Mouse (Mus musculus) left cerebral cortex, postnatal 25 days (tissue): ENCODE data around the gene Abhd2. TPM values are rescaled to one million over a fixed set of nuclear protein-coding genes. Genes with fewer than 3 reads are reported as not detected.

Experiments used
- DNase-seq, 2 experiments: peaks; one replicate each; pipeline ENCODE4 v3.0.0; 2022; ENCODE audit warnings: low spot score in 2 of 2, mixed read lengths in 1 of 2
- intact Hi-C: fragments of 180-260 bp; cut with DNase I; formaldehyde crosslinking; loops from one replicate; pipeline ENCODE4 v1.15.1; 2025
- total RNA-seq, 2 experiments: library from RNA; stranded (reverse); gene quantifications; 2 replicates each; pipeline ENCODE4 v1.2.3; 2021

Abhd2 gene
- total RNA-seq, 2 experiments from 2014 or later = 103 to 120 TPM

- DNase-seq = peak; percentile 85 to 98
- intact Hi-C loops = loop anchor here (2.0 to 10.0 kb wide), 4 partner anchors 72 to 564 kb away; partner anchors contain the start of gene Aen
These were observed 85.6 kb downstream of the Abhd2 start for GRCm38 (mm10) chr7:79358350-79359182.

GRCm38 (mm10) chr7:79359183-79359435 is 86.1 kb downstream of the Abhd2 start:
- intact Hi-C loops = loop anchor here (2.0 to 10.0 kb wide), 4 partner anchors 72 to 564 kb away; partner anchors contain the start of gene Aen
- DNase-seq = peak in 1 of 2 experiments; percentile 68

- peak in 1 of 2 experiments; percentile 53 for DNase-seq
- intact Hi-C loops = no loop called here
These were observed 87.1 kb downstream of the Abhd2 start for GRCm38 (mm10) chr7:79360056-79360455.

- peak; percentile 50 to 75 for DNase-seq
- intact Hi-C loops = no loop called here
These were observed 89.2 kb downstream of the Abhd2 start for GRCm38 (mm10) chr7:79362208-79362607.

GRCm38 (mm10) chr7:79362830-79363229 is 89.8 kb downstream of the Abhd2 start:
- intact Hi-C loops = no loop called here
- DNase-seq = no peak

- intact Hi-C loops = no loop called here
- DNase-seq = peak in 1 of 2 experiments; percentile 65
These were observed 90.5 kb downstream of the Abhd2 start for GRCm38 (mm10) chr7:79363370-79364043.

- no peak for DNase-seq
- intact Hi-C loops = no loop called here
These were observed 95.7 kb downstream of the Abhd2 start for GRCm38 (mm10) chr7:79368664-79369063.

GRCm38 (mm10) chr7:79369416-79369815 is 96.4 kb downstream of the Abhd2 start:
- no peak for DNase-seq
- intact Hi-C loops = no loop called here

GRCm38 (mm10) chr7:79371321-79371879 is 98.4 kb downstream of the Abhd2 start:
- intact Hi-C loops = loop anchor here (2.0 to 5.0 kb wide), 2 partner anchors 101 to 223 kb away; no protein-coding TSS in a partner anchor
- DNase-seq = peak; percentile 71 to 81

GRCm38 (mm10) chr7:79374017-79374416 is 101.0 kb downstream of the Abhd2 start:
- no peak for DNase-seq
- intact Hi-C loops = loop anchor here (2.0 to 5.0 kb wide), 2 partner anchors 98 to 229 kb away; no protein-coding TSS in a partner anchor

- no peak for DNase-seq
- intact Hi-C loops = loop anchor here (2.0 kb wide), 1 partner anchor 227 kb away; no protein-coding TSS in a partner anchor
These were observed 102.6 kb downstream of the Abhd2 start for GRCm38 (mm10) chr7:79375594-79375993.

GRCm38 (mm10) chr7:79376516-79377275 is 103.7 kb downstream of the Abhd2 start:
- intact Hi-C loops = no loop called here
- DNase-seq = no peak

GRCm38 (mm10) chr7:79386422-79387133 is 113.6 kb downstream of the Abhd2 start, which contains the start of gene Rlbp1:
TSS of gene Rlbp1 (minus strand) at chr7:79387048.
- intact Hi-C loops = no loop called here
- DNase-seq = peak in 1 of 2 experiments; percentile 48

- intact Hi-C loops = no loop called here
- DNase-seq = no peak
These were observed 114.1 kb downstream of the Abhd2 start for GRCm38 (mm10) chr7:79387140-79387539.

GRCm38 (mm10) chr7:79387991-79388390 is 115.0 kb downstream of the Abhd2 start:
- intact Hi-C loops = no loop called here
- DNase-seq = no peak

- no peak for DNase-seq
- intact Hi-C loops = no loop called here
These were observed 115.7 kb downstream of the Abhd2 start for GRCm38 (mm10) chr7:79388671-79389206.

GRCm38 (mm10) chr7:79390141-79390708 is 117.2 kb downstream of the Abhd2 start:
- intact Hi-C loops = no loop called here
- DNase-seq = no peak

- intact Hi-C loops = no loop called here
- peak in 1 of 2 experiments; percentile 40 for DNase-seq
These were observed 118.5 kb downstream of the Abhd2 start for GRCm38 (mm10) chr7:79391471-79391870.
